ENCODE assay signal across 8 mouse cellular contexts in the genomic region with DNA sequence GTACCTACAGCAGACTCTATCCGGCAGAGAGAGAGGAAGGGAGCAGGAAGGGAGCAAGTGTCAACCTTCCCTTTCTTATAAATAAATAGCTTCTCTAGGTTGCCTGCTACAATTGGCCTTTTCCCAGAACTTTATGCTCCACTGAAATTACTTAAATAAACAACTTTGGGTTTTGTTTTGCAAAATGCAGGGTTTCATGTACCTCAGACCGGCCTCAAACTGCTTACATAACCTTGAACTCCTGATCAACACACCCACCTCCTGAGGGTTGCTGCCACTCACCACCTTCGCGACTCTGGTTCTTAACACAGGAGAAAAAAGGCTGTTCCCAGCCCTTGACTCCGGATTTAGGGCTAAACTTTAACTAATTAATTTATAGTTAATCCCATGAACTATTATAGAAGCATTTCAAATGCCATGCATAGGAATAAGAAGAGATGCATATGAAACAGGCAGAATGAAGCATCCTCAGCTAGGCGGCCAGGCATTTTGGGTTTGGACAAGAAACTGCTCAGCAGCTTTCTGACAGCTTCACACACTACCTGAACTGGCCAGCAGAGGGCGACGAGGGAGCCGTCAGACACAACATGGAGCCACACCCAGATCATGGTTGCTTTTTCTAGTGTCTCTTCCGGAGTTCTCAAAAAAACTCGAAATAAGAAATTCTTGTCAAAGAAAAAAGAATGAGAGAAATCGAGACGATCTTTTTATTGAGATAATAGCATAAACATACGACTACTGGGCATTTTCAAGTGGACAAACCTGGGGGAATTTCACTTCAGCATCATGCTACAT. TPM values are rescaled to one million over a fixed set of nuclear protein-coding genes. Genes with fewer than 3 reads are reported as not detected.
A peak's percentile ranks its signal among the peaks of the same experiment; 100 is the strongest.
DNase-seq lines count a peak whose midpoint lies in the region; ATAC-seq and TF ChIP-seq lines count a peak whose summit lies in the region.

No protein-coding gene starts in this region.

- no peak for TF ChIP-seq POLR2A in cortical plate, adult 2 months (IDR thresholded peaks at IDR 0.05; ENCODE audit: extremely low read depth, insufficient read depth, low read length)

- H3K4me2 ChIP-seq in intestine, embryonic 14.5 days (ENCODE audit: low read length), result no peak overlapping the region

- no peaks in the 10 kb centered on the region for H3K9me3 ChIP-seq in intestine, embryonic 14.5 days (ENCODE audit: control insufficient read depth, low read length)

- peak; percentile 72 for DNase-seq in adipocyte (ENCODE audit: low spot score)
- peak; percentile 70 to 76 for DNase-seq in gastrocnemius, adult 8-10 months (ENCODE audit: low spot score in 2 of 2)
- peak; percentile 83 for DNase-seq in intestine, embryonic 14.5 days (ENCODE audit: low spot score)
- peak; percentile 78 to 86 for DNase-seq in left cerebral cortex, postnatal 36 days (ENCODE audit: low spot score in 2 of 2)
- DNase-seq in mesoderm, embryonic 11.5 days (ENCODE audit: low read depth, low spot score), result peak; percentile 73
- peak; percentile 79 for DNase-seq in right cerebral cortex, postnatal 25 days
- peak; percentile 90 for DNase-seq in urinary bladder, postnatal 25 days (ENCODE audit: low spot score)

- no peak overlapping the region for H3K9ac ChIP-seq in intestine, embryonic 14.5 days (ENCODE audit: low read length)

- TF ChIP-seq CTCF in cortical plate, adult 2 months (IDR thresholded peaks at IDR 0.05; ENCODE audit: extremely low read depth, insufficient read depth, low read length), result peak; percentile 71

- intact Hi-C loops in left cerebral cortex, postnatal 36 days (cut with DNase I), result loop anchor here (1.0 to 2.0 kb wide), 2 partner anchors 51 to 92 kb away; no protein-coding TSS in a partner anchor

- H3K36me3 ChIP-seq in intestine, embryonic 14.5 days (ENCODE audit: control insufficient read depth, insufficient read depth, low read length), result no peaks in the 10 kb centered on the region

- no peak for ATAC-seq in intestine, embryonic 14.5 days (replicated peaks; ENCODE audit: low FRiP score, low TSS enrichment, low read depth)

- peaks cover 2% of the 10 kb centered on the region; the same call in 1 of the 2 replicates for H3K4me1 ChIP-seq in cortical plate, adult 2 months (ENCODE audit: control insufficient read depth, insufficient read depth, low read length)
- H3K4me1 ChIP-seq in intestine, embryonic 14.5 days (replicated peaks; ENCODE audit: control insufficient read depth, insufficient read depth, low read length), result peaks cover 24% of the 10 kb centered on the region; the same call in 1 of the 2 replicates

- H3K27ac ChIP-seq in cortical plate, adult 2 months (ENCODE audit: insufficient read depth, low read length), result peak overlapping the region; percentile 76
- H3K27ac ChIP-seq in intestine, embryonic 14.5 days (ENCODE audit: low read depth), result peak overlapping the region; percentile 97

- H3K27me3 ChIP-seq in intestine, embryonic 14.5 days (replicated peaks; ENCODE audit: control insufficient read depth, insufficient read depth, low read length), result no peaks in the 10 kb centered on the region

- H3K4me3 ChIP-seq in cortical plate, adult 2 months (ENCODE audit: insufficient read depth, low read length), result no peak overlapping the region
- H3K4me3 ChIP-seq in intestine, embryonic 14.5 days (ENCODE audit: low read depth, low read length), result no peak overlapping the region

- 60% methylated on average over 14 of the region's 14 CpGs for WGBS in intestine, embryonic 14.5 days

RNA-seq across cellular contexts. Expression of a gene that starts 38.8 kb away (rescaled TPM):
- polyA plus RNA-seq in cortical plate, adult 2 months (2012; rRNA removed), result 39.5 and 47.4 TPM in 2 replicates
- 10 to 100 TPM; 35.7 to 46.2 (median 42.5) TPM for total RNA-seq in gastrocnemius, adult 8-10 months (2022)
- 32.9 and 36.0 TPM in 2 replicates for polyA plus RNA-seq in intestine, embryonic 14.5 days (2014; fragmentation: Nextera tagmentation; extraction: Ambion mirVana)
- 100 to 1,000 TPM; 102 to 125 TPM for total RNA-seq in left cerebral cortex, postnatal 36 days (2021)

RNA-seq across cellular contexts. Expression of a gene that starts 51.8 kb away (rescaled TPM):
- not detected in 2 replicates for polyA plus RNA-seq in cortical plate, adult 2 months (2012; rRNA removed)
- total RNA-seq in gastrocnemius, adult 8-10 months (2022), result not detected
- polyA plus RNA-seq in intestine, embryonic 14.5 days (2014; fragmentation: Nextera tagmentation; extraction: Ambion mirVana), result 0.11 TPM in 1 of 2 replicates, not detected in the other
- total RNA-seq in left cerebral cortex, postnatal 36 days (2021), result not detected
